Mouse (Mus musculus) thymus, postnatal 10 days (tissue): ENCODE measurements around the gene Chst13.

ENCODE experiments used
- DNase-seq, 2 experiments: peaks; one replicate each; pipeline ENCODE4 v3.0.0; 2021; ENCODE audit warnings: low spot score in 2 of 2

Chst13 gene

DNA sequence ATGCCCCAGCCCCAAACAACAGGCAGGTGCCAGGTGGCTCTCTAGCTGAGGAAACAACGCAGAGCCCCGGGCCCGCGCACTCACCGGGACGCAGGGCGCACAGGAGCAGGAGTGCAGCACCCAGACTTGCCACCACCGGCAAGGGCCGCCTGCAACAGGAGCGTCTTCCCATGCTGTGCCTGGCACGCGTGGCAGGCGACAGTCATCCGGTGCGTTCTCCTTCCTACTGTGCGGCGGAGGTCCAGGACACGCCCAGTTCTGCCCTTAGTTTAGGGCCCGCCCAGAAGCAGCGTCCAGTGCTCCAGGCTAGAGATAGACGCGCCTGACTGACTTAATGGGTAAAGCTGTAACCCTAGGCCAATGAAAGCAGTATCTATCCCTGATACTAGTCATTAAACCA, at the start of gene Chst13:
TSS of gene Chst13 (minus strand) at position 195 of the 400 bp plus-strand sequence.
- DNase-seq, result no peak

- no peak for DNase-seq
Observed at GRCm38 (mm10) chr6:90374647-90375046, 49.7 kb upstream of the Chst13 start.

DNA sequence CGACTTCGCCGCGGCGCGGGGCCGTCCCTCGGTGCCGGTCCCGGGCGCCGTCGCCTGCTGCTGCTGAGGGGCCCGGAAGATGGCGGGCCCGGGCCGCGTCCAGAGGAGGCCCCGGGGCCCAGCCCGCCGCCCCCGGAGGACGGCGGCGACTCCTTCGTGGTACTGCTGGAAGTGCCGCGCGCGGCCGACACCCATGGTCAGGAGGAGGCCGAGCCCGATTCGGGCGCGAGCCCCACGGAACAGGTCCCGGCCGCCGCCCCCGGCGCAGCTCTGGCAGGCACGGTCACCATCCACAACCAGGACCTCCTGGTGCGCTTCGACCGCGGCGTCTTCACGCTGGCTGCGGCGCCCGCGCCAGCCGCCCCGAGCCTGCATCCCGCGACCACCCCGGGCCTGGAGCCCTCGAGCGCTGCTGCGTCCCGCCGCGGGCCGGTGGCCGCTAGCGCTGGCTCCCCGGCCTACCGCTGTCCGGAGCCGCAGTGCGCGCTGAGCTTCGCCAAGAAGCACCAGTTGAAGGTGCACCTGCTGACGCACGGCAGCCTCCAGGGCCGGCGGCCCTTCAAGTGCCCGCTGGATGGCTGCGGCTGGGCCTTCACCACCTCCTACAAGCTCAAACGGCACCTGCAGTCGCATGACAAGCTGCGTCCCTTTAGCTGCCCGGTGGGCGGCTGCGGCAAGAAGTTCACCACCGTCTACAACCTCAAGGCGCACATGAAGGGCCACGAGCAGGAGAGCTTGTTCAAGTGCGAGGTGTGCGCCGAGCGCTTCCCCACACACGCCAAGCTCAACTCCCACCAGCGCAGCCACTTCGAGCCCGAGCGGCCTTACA, 45.0 kb upstream of the Chst13 start:
- peak; percentile 21 to 27 for DNase-seq

- peak; percentile 98 for DNase-seq
Observed at GRCm38 (mm10) chr6:90368976-90369724, 44.2 kb upstream of the Chst13 start, which contains the start of gene Zxdc. TSS of gene Zxdc (plus strand) at chr6:90369492.

DNA sequence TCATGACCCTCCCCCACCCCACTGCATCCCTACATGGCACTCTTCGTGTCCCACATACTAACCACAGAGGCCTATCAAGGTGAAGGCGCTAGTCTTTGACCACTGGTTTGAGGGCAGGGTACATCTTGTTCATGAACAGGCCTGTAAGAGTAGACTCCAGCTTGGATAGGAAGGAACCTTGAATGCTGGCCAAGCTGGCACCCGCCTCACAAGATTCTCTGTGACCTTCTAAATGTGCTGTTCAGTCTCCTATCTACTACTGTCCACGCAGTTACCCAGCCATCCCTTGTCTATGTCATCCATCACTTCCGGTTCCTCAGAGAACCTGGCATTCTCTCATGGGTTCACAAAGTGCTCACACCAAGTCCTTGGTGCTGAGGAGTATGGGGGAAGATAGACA, 38.3 kb upstream of the Chst13 start:
- no peak for DNase-seq

- no peak for DNase-seq
Observed at GRCm38 (mm10) chr6:90360922-90361614, 36.1 kb upstream of the Chst13 start.

DNA sequence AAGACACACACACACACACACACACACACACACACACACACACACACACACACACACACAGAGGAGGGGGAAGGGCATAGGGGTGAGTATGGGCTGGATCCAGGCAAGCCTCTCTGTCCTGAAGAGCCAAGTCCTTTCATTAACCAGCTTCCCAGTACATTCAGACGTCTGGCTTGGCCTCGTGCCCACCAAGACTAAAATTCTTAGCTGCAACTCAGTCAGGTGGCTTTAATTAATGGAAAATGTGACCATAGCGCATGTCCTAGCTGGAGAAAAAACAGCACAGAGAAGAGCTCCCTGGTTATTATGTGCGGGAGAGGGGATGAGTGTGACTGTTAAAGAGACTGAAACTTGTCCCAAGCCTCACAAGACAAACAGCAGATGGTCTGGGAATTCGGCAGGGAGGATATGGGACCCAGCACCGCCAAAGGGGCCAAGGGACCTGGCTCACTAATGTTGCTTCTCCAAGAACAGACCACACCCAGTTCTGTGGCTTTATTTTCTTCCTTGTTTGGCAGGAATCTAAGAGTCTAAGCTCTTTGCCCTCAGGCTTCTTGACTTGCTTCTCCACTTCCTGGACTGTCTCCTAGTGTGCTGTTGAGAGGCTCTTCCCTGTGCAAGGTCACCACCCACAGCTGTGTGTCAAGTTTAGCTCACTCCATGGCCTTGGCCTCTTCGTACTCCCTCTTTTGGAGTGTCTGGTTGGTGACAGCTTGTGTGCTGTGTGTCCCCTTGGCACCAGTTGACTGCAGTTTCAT, 35.2 kb upstream of the Chst13 start:
- DNase-seq, result no peak

GRCm38 (mm10) chr6:90359445-90359844, 34.5 kb upstream of the Chst13 start:
- no peak for DNase-seq

DNA sequence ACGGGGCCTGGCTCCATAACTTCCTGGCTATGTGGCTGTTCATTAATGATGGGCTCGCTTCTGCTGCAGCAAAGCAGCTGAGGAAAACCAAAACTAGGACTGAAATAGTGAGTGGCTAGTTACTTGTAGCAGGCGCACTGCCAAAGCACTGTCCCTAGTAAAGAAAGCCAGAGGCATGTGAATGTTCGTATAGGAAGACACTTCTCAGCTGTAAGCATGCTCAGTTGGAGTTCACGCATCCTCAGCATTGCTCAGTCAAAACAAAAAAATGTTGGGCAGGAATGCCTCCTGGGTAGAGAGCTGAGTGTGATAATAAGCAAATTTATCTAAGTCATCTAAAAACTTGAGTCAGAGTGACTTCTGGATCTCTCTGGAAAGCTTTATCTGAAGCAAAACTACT, 33.2 kb upstream of the Chst13 start:
- DNase-seq, result no peak

- no peak for DNase-seq
Observed at GRCm38 (mm10) chr6:90350011-90350410, 25.0 kb upstream of the Chst13 start.

- no peak for DNase-seq
Observed at GRCm38 (mm10) chr6:90348500-90348899, 23.5 kb upstream of the Chst13 start.

- no peak for DNase-seq
Observed at GRCm38 (mm10) chr6:90347183-90347582, 22.2 kb upstream of the Chst13 start.

GRCm38 (mm10) chr6:90342343-90342742, 17.4 kb upstream of the Chst13 start:
- DNase-seq, result no peak

GRCm38 (mm10) chr6:90334244-90334643, 9.3 kb upstream of the Chst13 start:
- no peak for DNase-seq

- DNase-seq, result no peak
Observed at GRCm38 (mm10) chr6:90332561-90333425, 7.8 kb upstream of the Chst13 start, which contains the start of gene Uroc1. TSS of gene Uroc1 (plus strand) at chr6:90333284.

DNA sequence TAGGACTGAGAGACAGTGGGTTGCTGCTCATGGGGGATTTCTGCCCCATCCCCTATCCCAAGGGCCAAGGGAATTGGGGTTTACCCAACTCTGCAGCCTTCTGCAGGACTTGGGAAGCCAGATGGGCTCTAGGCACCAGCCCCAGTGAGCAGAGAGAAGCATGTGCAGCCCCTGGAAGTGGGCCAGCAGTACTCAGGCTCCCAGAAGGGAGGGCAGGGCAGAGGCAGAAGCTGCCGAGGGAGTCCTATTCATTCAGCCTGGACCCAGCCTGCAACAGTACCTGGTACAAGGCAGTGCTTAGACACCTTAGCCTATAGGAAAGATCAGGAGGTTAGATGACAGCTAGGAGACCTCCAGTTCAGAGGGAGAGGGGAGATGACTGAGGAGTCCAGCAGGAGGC, 5.0 kb upstream of the Chst13 start:
- DNase-seq, result no peak

GRCm38 (mm10) chr6:90327670-90328069, 2.7 kb upstream of the Chst13 start:
- no peak for DNase-seq

DNA sequence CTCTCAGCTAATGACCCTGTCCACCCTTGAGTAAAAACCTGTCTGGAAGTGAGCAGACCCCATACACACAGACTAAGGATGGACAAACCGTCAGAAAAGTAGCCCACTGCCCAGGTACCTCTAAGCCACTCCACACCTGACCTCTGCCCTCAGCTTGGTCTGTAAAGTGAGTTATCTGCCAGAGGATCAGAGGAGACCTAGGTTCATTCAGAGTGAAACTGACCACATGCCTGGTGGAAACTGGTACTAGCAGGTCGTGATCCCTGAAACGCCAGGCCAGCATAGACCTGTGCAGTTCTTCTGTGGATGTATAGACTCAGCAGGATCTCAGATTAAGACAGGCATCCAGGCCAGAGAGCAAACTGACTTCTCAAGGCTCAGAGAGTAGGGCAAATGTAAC, 522 bp downstream of the Chst13 start:
- no peak for DNase-seq

GRCm38 (mm10) chr6:90324026-90324425, 959 bp downstream of the Chst13 start:
- DNase-seq, result no peak

DNA sequence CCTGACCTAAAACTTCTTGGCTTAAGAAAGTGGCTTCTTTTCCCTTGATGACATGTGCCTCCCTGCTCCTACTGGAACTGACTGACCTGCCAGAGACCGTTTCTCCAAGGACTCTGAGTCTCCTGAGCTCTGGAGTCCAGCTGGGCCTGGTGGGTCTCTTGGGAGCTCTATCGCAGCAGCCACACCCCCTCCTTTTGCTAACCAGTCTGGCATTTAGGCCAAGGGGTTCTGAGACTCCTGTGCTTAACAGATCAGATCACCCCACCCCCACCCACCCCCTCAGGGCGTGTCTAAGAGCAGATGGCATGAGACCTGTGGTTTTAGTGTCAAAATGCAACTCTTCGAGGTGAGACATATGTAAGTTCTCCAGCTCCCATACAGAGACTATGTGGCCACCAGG, 3.2 kb downstream of the Chst13 start:
- DNase-seq, result no peak

GRCm38 (mm10) chr6:90320429-90320828, 4.6 kb downstream of the Chst13 start:
- no peak for DNase-seq
